Comparison of ENCODE assay signal across 12 mouse cellular contexts in genomic region chr6:108276880-108277507, GRCm38 (mm10).
A peak's percentile ranks its signal among the peaks of the same experiment; 100 is the strongest.
DNase-seq lines count a peak whose midpoint lies in the region; ATAC-seq lines count a peak whose summit lies in the region.
"Had no signal": no experiment of that assay in that cellular context is flagged by ENCODE, and none has a peak within 500 bp of the region (broad histone marks: within the 10 kb centered on the region; RNA-seq: fewer than 3 reads in every experiment).

No protein-coding gene starts in this region.

- no peaks in the 10 kb centered on the region for H3K36me3 ChIP-seq in midbrain, embryonic 13.5 days
- no peaks in the 10 kb centered on the region for H3K36me3 ChIP-seq in midbrain, embryonic 16.5 days (ENCODE audit: control insufficient read depth, insufficient read depth, low read length)
- no peaks in the 10 kb centered on the region for H3K36me3 ChIP-seq in hindbrain, embryonic 14.5 days (replicated peaks; ENCODE audit: control insufficient read depth, insufficient read depth)
- H3K36me3 ChIP-seq: forebrain, embryonic 12.5 days; hindbrain, embryonic 12.5 days; neural tube, embryonic 12.5 days had no signal

- 0 out of 2 replicates have a peak, but pooled peaks cover 4% of the 10 kb centered on the region for H3K4me1 ChIP-seq in midbrain, embryonic 13.5 days (replicated peaks)
- H3K4me1 ChIP-seq in midbrain, embryonic 16.5 days (ENCODE audit: control insufficient read depth, insufficient read depth, low read length), result no peaks in the 10 kb centered on the region
- H3K4me1 ChIP-seq in hindbrain, embryonic 14.5 days (replicated peaks; ENCODE audit: control insufficient read depth, insufficient read depth, low read length), result peaks cover 4% of the 10 kb centered on the region; the same call in 1 of the 2 replicates
- H3K4me1 ChIP-seq: forebrain, embryonic 12.5 days; neural tube, embryonic 12.5 days had no signal

- H3K9ac ChIP-seq in midbrain, embryonic 13.5 days (replicated peaks), result no peak overlapping the region
- H3K9ac ChIP-seq in midbrain, embryonic 16.5 days (ENCODE audit: low read depth, low read length), result no peak overlapping the region
- H3K9ac ChIP-seq in hindbrain, embryonic 14.5 days, result no peak overlapping the region
- H3K9ac ChIP-seq: forebrain, embryonic 12.5 days; hindbrain, embryonic 12.5 days; liver, embryonic 14.5 days; neural tube, embryonic 12.5 days had no signal

- H3K9me3 ChIP-seq in midbrain, embryonic 13.5 days, result no peaks in the 10 kb centered on the region
- no peaks in the 10 kb centered on the region for H3K9me3 ChIP-seq in midbrain, embryonic 16.5 days (replicated peaks; ENCODE audit: control insufficient read depth, low read length, poor library complexity, severe bottlenecking)
- H3K9me3 ChIP-seq in hindbrain, embryonic 14.5 days (ENCODE audit: control insufficient read depth, low read length), result no peaks in the 10 kb centered on the region
- H3K9me3 ChIP-seq: forebrain, embryonic 12.5 days; hindbrain, embryonic 12.5 days; neural tube, embryonic 12.5 days had no signal

- 88% methylated on average over 12 of the region's 12 CpGs for WGBS in midbrain, embryonic 13.5 days
- WGBS in midbrain, embryonic 16.5 days, result 89% methylated on average over 12 of the region's 12 CpGs
- WGBS in hindbrain, embryonic 14.5 days, result 88% methylated on average over 12 of the region's 12 CpGs

- H3K27ac ChIP-seq in midbrain, embryonic 13.5 days, result no peak overlapping the region
- H3K27ac ChIP-seq in midbrain, embryonic 16.5 days (ENCODE audit: low read length), result no peak overlapping the region
- no peak overlapping the region for H3K27ac ChIP-seq in hindbrain, embryonic 14.5 days
- H3K27ac ChIP-seq: forebrain, embryonic 12.5 days; hindbrain, embryonic 12.5 days; liver, embryonic 14.5 days; neural tube, embryonic 12.5 days had no signal

- H3K27me3 ChIP-seq in midbrain, embryonic 13.5 days, result no peaks in the 10 kb centered on the region
- H3K27me3 ChIP-seq in midbrain, embryonic 16.5 days (ENCODE audit: control insufficient read depth, insufficient read depth, low read depth, low read length), result no peaks in the 10 kb centered on the region
- no peaks in the 10 kb centered on the region for H3K27me3 ChIP-seq in hindbrain, embryonic 14.5 days (ENCODE audit: control insufficient read depth, insufficient read depth, low read length)
- H3K27me3 ChIP-seq: forebrain, embryonic 12.5 days; hindbrain, embryonic 12.5 days; neural tube, embryonic 12.5 days had no signal

- DNase-seq in left cerebral cortex, postnatal 14 days (ENCODE audit: low spot score in 2 of 2), result peak; percentile 46 to 58
- peak; percentile 61 to 80 for DNase-seq in right cerebral cortex, postnatal 36 days (ENCODE audit: low spot score in 2 of 2)
- DNase-seq in heart, postnatal 10 days, result no peak
- DNase-seq in hindbrain, embryonic 14.5 days (ENCODE audit: low spot score), result no peak
- DNase-seq: cerebellum, adult 9-11 months had no signal

- H3K4me2 ChIP-seq in midbrain, embryonic 13.5 days (replicated peaks), result no peak overlapping the region
- no peak overlapping the region for H3K4me2 ChIP-seq in midbrain, embryonic 16.5 days (ENCODE audit: low read length)
- H3K4me2 ChIP-seq in hindbrain, embryonic 14.5 days (replicated peaks), result no peak overlapping the region
- H3K4me2 ChIP-seq: forebrain, embryonic 12.5 days; hindbrain, embryonic 12.5 days; neural tube, embryonic 12.5 days had no signal

- intact Hi-C loops in left cerebral cortex, postnatal 14 days (cut with DNase I), result no loop called here
- intact Hi-C loops in heart, postnatal 10 days (cut with DNase I), result no loop called here

- no peak overlapping the region for H3K4me3 ChIP-seq in midbrain, embryonic 13.5 days (replicated peaks)
- no peak overlapping the region for H3K4me3 ChIP-seq in midbrain, embryonic 16.5 days (ENCODE audit: low read depth, low read length)
- H3K4me3 ChIP-seq in hindbrain, embryonic 14.5 days (replicated peaks; ENCODE audit: low read length), result no peak overlapping the region
- H3K4me3 ChIP-seq: forebrain, embryonic 12.5 days; hindbrain, embryonic 12.5 days; neural tube, embryonic 12.5 days had no signal

- 0 out of 2 replicates have a peak, but pooled peaks have one; percentile 48 for ATAC-seq in midbrain, embryonic 13.5 days
- ATAC-seq in midbrain, embryonic 16.5 days, result no peak
- peak; percentile 22 to 36; a peak in 2 of 4 replicates for ATAC-seq in hematopoietic stem cell, adult 5-6 weeks (replicated peaks in 1 of 2; ENCODE audit: insufficient read depth in 1 of 2, low FRiP score in 2 of 2, low TSS enrichment in 1 of 2, low read depth in 1 of 2, poor library complexity in 2 of 2, severe bottlenecking in 2 of 2)
- no peak for ATAC-seq in hindbrain, embryonic 14.5 days (ENCODE audit: low FRiP score)

Comparison
In these comparisons a context has a peak if more than half of its experiments do, and no peak if none do; other contexts are left out.
1. ATAC-seq: peak in midbrain, embryonic 13.5 days (single experiment) and hematopoietic stem cell, adult 5-6 weeks (2 of 2); none in midbrain, embryonic 16.5 days (single experiment) and hindbrain, embryonic 14.5 days (single experiment).
2. DNase-seq: peak in left cerebral cortex, postnatal 14 days (2 of 2) and right cerebral cortex, postnatal 36 days (2 of 2); none in heart, postnatal 10 days (0 of 2) and hindbrain, embryonic 14.5 days (single experiment).